Mouse (Mus musculus): ENCODE data around the gene Nt5c3b. TPM values are rescaled to one million over a fixed set of nuclear protein-coding genes. Genes with fewer than 3 reads are reported as not detected.

Gene Nt5c3b
- polyA plus RNA-seq, 1 experiment from 2014 or later, result 118 TPM

Small RNA genes within 50 kb of the gene (microRNA-seq; reads per million reads assigned to microRNA genes)
- gene Gm27374 (not detected), gene Mir7116 (0.52 reads per million)

Other genes starting within 250 kb of the Nt5c3b start
- 0.06 and 0.08 TPM in 2 replicates for gene Krt9, start 248.6 kb downstream of the Nt5c3b start, polyA plus RNA-seq (2015; fragmentation: Nextera tagmentation; extraction: Ambion mirVana)
- gene Krt14, start 234.3 kb downstream of the Nt5c3b start, polyA plus RNA-seq (2015; fragmentation: Nextera tagmentation; extraction: Ambion mirVana), result 1.7 and 6.3 TPM in 2 replicates
- gene Krt16, start 192.9 kb downstream of the Nt5c3b start, polyA plus RNA-seq (2015; fragmentation: Nextera tagmentation; extraction: Ambion mirVana), result 0.27 TPM in 1 of 2 replicates, not detected in the other
- 0.73 and 63.9 TPM in 2 replicates for gene Krt17, start 180.8 kb downstream of the Nt5c3b start, polyA plus RNA-seq (2015; fragmentation: Nextera tagmentation; extraction: Ambion mirVana)
- gene Krt42, start 171.9 kb downstream of the Nt5c3b start, polyA plus RNA-seq (2015; fragmentation: Nextera tagmentation; extraction: Ambion mirVana), result not detected in 2 replicates
- 1,270 and 1,336 TPM in 2 replicates for gene Eif1, start 121.9 kb downstream of the Nt5c3b start, polyA plus RNA-seq (2015; fragmentation: Nextera tagmentation; extraction: Ambion mirVana)
- 0.75 TPM in 1 of 2 replicates, not detected in the other for gene Gast, start 107.4 kb downstream of the Nt5c3b start, polyA plus RNA-seq (2015; fragmentation: Nextera tagmentation; extraction: Ambion mirVana)
- 233 and 264 TPM in 2 replicates for gene Hap1, start 85.7 kb downstream of the Nt5c3b start, polyA plus RNA-seq (2015; fragmentation: Nextera tagmentation; extraction: Ambion mirVana)
- 58.2 and 74.6 TPM in 2 replicates for gene Jup, start 44.0 kb downstream of the Nt5c3b start, polyA plus RNA-seq (2015; fragmentation: Nextera tagmentation; extraction: Ambion mirVana)
- gene P3h4, start 27.0 kb downstream of the Nt5c3b start, polyA plus RNA-seq (2015; fragmentation: Nextera tagmentation; extraction: Ambion mirVana), result 24.3 and 24.4 TPM in 2 replicates
- gene Fkbp10, start 26.1 kb downstream of the Nt5c3b start, polyA plus RNA-seq (2015; fragmentation: Nextera tagmentation; extraction: Ambion mirVana), result 29.8 and 38.9 TPM in 2 replicates
- gene Klhl10, start 109 bp upstream of the Nt5c3b start, polyA plus RNA-seq (2015; fragmentation: Nextera tagmentation; extraction: Ambion mirVana), result 0.83 and 0.84 TPM in 2 replicates
- gene Klhl11, start 30.9 kb upstream of the Nt5c3b start, polyA plus RNA-seq (2015; fragmentation: Nextera tagmentation; extraction: Ambion mirVana), result 9.1 and 10.1 TPM in 2 replicates
- 213 and 218 TPM in 2 replicates for gene Acly, start 86.2 kb upstream of the Nt5c3b start, polyA plus RNA-seq (2015; fragmentation: Nextera tagmentation; extraction: Ambion mirVana)
- gene Ttc25, start 103.8 kb upstream of the Nt5c3b start, polyA plus RNA-seq (2015; fragmentation: Nextera tagmentation; extraction: Ambion mirVana), result 1.2 and 2.1 TPM in 2 replicates
- gene Cnp, start 133.1 kb upstream of the Nt5c3b start, polyA plus RNA-seq (2015; fragmentation: Nextera tagmentation; extraction: Ambion mirVana), result 62.0 and 74.6 TPM in 2 replicates
- 90.1 and 96.3 TPM in 2 replicates for gene Nkiras2, start 177.4 kb upstream of the Nt5c3b start, polyA plus RNA-seq (2015; fragmentation: Nextera tagmentation; extraction: Ambion mirVana)
- gene Dnajc7, start 178.4 kb upstream of the Nt5c3b start, polyA plus RNA-seq (2015; fragmentation: Nextera tagmentation; extraction: Ambion mirVana), result 287 and 298 TPM in 2 replicates